Mouse (Mus musculus): ENCODE measurements around the gene Hlcs.

The Hlcs gene

DNA sequence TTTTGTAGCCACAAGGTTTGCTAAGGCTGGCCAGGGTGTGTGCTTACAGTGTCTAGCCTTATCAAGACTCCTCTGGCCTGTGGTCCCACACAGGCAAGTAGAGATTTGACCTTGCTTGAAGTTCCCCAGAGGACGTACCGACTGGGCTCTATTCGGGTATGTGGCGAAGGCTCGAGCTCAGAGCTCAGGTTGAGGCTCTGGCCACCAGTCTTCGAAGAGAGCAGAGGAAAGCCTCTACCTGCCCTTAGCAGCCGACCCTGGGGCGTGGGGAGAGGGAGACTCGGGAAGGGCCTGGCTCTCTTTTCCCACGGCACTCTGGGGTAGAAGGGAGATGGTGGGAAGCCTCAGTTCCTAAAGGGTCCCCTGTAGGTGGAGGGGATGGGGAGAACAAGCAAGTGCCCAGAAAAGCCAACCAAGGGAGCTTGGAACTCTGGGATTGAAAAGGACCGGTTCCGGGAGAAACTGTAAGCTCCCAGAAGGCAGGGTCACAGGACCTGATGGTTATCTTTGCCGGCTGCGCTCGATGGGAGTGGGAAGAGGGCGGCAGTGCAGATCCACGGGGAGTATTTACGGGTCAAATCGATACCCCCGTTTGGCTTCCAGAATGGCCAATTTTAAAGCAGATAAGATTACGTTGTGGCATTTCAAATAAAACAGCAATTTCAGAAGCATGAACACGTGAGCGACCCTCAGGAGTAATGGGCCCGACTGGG, 220.1 kb downstream of the Hlcs start:
- no peak for DNase-seq

DNA sequence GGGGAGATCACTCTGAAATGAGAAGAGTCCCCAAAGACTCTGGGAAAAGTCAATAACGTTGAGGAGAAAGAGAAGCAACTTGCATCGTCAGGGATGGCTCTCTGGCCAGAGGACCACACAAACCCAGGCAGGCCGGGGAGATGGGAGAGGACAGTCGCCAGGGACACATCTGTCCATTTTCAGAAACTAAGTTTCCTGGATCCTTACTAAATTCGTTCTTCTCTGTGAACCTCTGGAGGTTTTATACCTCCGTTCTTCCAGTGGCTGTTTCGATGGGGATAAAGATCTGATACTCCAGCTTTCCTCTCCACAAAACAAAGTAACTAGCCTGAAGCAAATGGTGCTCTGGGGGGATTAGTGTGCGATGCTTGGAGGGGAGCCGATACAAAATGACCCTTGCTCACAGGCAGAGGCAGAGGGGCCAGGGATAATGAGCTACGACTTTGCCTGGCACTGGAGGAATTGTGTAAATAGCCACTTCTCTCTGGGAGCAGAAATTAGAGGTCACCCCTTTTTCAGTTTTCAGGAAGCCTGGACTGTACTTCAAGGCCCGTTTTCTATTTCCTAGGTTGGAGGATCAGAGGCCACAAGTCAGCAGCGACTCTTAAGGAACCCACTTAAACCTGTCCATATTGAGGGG, 220.7 kb downstream of the Hlcs start:
- DNase-seq = no peak

DNA sequence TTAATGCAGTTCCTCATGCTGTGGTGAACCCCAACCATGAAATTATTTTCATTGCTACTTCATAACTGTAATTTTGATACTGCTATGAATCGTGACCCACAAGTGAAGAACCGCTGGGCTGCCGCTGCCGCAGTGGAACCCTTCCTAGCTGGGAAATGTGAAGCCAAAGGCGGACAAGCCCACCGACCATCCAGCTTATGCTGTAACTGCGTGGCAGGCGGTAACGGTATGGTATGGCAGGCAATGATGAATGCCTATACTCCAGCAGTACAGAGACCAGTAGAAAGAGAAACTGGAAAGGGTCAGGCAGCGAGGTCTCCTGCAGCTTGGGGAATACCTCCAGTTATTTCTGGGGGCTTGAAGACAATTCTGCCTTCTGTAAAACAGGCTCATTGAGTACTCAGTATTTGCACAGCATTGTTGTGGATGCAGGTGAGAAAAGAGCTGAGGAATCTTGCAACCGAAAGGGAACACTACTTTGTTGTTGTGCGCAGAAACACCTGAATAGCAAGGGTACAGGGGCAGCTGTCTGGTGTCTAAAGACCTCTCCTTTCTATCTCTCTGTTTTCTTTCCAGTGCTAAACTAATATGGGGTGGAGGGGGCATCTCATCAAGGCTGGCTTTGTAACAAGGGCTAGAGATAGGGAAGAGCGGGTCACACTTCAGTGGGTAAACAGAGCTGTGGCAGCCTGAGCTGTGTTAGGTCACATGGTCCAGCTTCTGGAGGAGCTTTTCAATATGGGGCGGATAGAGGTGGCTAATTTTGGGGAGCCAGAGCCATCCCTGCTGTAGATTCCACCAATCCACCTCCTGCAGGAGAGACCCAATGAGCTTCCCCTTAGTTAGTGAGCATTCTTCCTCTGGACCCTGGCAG, 224.3 kb downstream of the Hlcs start:
- DNase-seq = no peak

DNA sequence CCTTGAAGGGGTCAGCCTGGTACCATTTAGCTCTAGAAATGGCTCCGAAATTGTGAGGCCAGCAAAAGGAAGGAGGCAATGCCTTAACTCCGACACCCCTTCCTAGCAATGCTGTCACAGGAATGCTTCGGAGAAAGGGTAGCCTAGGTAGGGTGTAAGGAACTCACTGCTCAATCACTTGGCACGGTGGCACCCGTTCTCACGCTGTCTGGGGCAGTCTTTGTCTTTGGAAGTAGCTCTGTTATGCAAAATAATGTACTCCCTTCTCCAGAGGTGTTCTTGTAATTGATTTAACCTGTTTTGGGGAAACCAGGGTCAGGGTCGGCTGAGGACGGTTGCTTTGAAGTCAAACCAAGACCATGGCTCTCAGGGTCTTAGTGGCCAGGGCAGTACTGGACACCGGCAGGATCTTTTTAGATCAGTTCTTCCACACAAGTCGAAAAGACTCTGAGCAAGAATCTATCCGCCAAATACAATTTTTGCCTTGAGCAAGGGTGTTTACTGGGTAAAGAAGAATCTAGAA, 225.1 kb downstream of the Hlcs start:
- DNase-seq = no peak

DNA sequence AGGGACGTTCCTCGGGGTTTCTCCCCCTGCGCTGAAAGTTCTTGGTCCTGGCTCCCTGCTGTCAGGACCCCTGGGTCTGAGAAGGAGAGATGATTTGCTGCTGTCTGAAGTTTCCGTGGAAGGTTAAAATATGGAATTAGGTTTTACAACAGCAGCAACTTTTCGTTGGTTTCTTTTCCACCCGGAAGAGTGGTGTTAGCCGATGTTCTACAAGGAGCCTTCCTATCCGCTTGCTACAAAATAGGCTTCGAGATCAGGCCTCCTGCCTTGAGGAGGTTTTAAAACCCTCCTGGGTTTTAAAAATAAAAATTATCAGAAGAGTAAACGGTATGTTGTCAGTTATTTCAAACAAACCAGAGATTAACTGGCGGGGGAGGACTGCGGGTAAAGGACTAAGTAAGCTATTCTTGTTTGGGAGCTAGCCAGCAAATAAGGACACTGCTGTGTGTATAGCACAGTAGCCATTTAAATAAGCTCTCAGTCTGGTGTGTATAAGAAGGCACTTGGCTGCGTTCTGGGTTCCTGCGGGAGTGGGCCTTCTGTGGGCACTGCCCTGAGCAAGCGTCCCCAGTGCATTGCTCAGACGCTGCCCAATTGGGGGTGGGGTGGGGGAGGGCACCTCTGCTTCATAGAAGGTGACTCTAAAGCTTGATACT, 225.7 kb downstream of the Hlcs start:
- no peak for DNase-seq

DNA sequence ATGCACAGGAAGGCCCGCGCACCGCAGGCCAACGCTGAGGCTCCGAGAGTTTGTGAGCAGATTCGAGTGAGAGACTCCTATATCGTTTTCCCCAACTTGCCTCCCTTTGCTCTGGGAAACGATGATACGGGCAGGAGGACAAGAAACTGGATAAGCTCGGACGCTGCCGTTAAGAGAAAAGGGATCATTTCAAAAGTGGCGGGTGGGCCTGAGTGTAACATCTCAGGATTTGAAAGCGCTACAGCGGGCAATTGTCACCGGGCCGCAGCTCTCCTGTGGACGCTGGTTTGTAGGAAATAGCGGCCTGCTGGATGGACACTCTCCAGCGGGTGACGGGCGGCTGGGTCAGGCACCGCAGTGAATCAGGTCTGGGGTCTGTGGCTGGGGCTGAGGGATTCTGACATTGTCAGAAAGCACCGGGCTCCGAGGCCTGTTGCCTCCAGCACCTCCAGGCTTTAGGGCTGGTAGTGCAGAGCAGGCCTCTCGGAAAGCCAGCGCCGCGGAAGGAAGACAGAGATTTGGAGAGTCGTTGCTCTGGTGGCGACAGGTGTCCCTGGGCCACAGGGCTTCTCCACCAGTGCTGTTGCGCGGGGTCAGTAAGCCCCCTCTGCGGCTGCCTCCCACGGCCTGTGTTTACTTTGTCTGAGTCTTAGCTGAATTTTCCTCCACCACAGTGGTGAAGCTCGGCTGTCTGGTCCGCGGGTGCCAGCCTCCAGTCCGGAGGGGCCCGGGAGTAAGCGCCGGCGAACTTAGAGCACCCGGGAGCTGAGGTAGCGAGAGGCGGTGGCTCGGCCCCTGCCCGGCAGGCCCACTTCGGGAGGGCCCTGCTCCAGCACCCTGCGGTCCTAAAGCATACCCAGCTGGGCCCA, 226.4 kb downstream of the Hlcs start:
- DNase-seq = peak; percentile 47 to 59

DNA sequence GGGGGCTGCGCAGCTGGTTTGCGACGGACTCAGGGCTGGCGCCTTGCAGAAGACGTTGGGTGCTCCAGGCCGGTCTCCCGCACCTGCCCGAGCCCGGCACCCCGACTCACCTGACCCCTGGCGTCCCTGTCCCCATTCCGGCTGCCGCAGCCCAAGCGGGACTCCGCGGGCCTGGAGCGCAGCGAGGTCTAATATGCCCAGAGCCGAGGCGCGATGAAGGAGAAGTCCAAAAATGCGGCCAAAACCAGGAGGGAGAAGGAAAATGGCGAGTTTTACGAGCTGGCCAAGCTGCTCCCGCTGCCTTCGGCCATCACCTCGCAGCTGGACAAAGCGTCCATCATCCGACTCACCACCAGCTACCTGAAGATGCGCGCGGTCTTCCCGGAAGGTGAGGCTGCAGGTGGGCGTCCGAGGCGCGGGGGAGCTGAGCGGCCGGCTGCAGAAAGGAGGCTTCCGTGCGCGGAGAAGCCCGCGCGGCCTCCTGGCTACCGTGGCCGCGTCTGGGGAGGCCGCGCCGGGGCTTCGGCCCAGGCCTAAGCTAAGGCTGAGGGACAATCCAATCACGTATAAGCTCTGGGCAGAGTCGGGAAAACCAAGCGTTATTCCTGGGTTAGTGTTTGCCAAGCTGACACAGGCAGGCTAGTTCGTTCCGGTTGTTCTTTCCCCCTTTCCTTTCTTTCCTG, 227.6 kb downstream of the Hlcs start:
- no peak for DNase-seq

DNA sequence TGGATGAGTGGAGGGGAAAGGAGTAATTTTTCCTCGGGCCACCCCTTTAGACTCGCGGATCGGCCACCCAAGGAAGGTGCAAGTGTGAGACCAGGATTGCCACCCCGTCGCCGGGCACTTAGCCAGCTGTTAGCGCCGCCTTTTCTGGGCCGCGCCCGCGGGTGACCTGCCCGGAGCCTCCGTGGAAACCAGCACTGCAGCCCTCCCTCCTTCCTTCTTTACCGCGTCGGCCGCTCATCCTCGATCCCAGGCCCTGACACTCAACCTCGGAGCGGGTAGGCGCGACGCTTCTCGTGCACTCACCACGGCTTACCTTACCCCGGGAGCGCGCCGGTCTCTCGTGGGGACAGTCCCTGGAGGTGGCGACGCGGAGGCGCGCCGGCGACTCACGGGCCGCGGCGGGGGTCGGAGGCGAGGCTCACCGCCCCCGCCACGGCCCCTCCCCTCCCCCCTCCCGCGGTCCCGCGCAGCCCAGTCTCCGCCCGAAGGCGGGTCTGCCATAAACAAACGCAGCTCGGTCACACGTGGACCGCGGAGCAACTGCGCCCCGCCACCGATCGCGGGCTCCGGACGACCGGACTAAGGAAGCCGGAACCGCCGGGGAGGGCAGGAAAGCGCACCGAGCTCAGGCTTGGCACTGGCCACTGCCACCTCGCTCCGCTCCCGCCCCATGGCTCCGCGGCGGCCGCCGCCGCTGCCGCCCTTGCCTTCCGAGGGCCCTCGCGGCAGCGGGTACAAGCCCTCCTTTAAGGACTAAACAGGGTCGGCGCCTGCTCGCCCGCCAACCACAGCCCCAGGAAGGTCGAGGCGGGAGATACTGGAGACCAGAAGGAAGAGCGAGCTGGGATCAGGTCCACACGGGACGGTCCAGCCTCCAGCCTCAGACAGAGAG, 228.4 kb downstream of the Hlcs start, which contains the start of gene Sim2:
Sim2 (plus strand) TSS at position 221 of the 892 bp plus-strand sequence.
- DNase-seq = peak; percentile 59 to 71

DNA sequence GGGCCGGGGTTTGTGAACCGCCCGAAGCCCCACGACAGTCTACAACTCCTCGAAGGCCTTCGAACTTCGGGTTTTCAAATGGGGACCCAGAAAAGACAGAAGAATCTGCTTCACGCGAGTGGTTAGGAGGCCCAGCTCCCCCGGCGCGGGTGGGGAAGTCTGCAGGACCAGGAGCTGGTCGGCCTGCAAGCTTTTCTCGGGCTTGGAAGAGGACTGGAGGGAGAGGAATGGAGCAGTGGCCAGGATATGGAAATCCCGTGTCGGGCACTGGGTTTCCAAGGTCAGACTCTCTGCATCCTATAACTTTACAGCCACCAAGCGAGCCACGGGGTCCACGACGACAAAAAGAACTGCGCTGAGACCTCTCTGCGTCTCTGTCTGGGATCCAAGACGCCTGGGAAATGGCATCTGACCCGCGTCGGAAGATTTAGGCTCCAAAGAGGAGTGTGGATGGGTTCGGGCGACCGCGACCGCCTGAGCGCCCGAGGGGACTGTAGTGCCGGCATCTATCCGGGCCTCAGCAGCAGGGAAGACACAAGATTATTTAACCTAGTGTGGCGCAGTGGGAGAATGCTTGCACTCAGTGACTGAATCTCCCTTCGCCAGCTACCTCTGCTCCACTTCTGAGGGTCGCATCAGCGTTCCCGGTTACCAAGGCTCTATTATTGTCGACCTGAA, 229.4 kb downstream of the Hlcs start:
- DNase-seq = peak; percentile 33 to 48

DNA sequence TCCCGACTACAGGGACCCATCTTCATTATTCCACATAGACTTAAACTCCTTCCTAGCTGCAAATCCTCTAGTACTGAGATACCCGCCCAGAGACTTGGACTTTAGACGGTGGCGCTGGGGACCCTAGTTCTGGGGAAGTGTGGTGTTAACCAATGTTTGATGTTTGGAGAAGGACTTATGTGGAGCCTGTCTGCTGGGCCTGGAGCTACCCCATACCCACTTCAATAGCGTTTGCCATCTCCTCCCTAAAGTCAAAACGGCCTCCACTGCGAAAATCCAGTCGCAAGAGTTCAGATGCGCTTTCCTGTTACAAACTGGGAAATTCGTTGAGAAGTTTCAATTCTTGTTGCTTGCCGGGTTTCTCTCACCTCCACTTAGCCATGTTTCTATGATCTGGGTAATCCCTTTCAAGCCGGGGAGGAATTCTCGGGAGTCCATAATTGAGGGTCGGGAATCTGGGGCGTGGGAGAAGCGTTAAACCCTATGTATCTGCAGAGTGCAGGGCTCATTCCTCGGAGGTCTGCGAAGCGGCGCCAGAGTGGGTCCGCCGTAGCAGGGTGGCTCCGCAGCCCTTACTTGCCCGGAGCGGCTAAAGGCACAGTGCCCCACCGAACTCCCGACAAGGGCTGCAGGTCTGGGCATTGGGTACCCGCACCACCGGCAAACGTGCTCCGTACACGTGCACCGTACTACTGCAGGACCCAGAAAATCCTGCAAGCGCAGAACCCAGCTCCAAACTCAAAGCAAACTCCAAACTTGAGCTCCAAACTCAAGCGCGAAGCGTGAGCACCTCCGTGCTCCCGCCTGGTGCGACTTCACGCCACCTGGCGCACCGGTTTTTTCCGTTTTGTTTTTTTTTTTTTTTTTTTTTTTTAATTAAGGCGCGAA, 230.2 kb downstream of the Hlcs start:
- peak; percentile 38 to 56 for DNase-seq

DNA sequence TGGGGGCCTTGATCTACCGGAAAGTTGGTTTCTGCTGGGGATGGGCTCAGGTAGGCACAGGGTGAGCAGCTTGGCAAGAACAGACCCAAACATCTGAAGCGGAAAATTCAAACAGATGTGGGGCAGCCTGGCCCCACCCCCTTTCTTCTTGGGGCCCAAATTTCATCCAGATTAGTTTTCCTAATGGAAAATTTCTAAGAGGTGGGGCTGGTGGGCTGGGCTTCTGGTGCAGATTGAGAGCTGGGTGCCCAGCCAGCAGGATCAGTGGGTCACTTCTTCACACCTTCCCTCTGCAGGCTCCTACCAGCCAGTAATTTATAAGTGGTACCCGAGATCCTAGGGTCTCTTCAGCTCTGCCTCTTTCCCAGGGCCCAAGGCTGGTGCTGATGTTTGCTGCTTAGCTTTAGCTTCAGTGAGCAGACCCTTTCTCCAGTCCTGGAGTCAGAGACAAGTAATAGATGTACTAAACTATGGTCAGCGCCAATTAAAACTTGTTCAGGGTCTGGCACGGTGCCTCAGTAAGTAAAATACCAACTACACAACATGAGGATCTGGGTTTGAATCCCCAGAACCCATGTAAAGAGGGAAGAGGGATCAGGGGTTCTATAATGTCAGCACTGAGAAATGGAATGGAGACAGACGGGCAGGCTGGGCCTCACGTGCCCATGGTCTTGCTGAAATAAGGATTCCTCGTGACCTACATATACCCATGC, 231.2 kb downstream of the Hlcs start:
- no peak for DNase-seq

DNA sequence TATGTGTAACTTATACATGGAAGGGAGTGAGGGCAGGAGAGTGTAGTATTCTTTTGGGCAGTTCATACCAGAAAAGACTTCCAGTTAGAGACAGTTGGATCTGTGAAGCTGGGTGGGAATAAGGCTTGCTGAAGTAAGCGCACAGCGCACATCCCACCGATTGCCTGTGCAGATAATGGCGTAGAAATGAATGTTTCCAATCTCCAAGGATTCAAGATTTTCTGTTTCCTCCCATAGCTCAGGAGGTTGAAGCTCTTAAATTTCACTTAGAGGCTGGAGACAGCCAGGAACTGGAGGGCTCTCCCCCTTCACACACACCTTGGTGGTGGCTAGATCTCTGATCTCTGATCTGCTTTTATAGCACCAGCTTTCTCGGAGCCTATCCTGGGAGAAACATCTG, 231.8 kb downstream of the Hlcs start:
- no peak for DNase-seq

DNA sequence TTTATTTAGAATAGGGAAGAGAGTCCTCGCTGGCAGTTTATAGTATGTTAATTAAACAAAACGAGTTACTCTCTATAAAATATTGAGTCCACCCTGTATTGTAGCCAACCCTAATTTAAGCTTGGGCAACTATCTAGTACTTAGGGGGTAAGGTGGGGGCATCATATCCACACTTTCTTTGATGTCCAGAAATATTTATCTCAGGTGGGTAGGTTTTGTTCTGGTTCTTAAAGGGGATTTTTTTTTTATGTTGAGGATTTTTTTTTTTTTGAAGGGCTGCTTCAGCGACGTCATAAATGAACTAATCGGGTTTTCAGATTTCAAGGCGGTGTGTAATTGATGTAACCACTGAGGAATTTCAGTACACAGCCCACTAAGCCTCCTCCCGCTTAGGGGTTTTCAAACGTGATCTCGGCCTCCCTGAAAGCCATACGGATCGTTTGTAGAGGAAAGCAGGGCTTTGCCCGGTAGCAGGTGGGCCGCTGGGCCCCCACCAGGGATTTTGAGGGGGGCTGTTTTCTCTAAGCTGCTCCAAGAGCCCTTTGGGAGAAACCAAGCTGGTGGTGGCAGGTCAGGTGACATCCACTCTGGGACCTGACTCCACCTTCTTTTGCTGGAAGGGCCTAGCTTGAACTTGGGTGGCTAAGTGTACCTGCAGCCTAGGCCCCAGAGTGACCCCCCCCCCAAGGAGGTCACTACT, 233.4 kb downstream of the Hlcs start:
- DNase-seq = peak in 1 of 2 experiments; percentile 29

DNA sequence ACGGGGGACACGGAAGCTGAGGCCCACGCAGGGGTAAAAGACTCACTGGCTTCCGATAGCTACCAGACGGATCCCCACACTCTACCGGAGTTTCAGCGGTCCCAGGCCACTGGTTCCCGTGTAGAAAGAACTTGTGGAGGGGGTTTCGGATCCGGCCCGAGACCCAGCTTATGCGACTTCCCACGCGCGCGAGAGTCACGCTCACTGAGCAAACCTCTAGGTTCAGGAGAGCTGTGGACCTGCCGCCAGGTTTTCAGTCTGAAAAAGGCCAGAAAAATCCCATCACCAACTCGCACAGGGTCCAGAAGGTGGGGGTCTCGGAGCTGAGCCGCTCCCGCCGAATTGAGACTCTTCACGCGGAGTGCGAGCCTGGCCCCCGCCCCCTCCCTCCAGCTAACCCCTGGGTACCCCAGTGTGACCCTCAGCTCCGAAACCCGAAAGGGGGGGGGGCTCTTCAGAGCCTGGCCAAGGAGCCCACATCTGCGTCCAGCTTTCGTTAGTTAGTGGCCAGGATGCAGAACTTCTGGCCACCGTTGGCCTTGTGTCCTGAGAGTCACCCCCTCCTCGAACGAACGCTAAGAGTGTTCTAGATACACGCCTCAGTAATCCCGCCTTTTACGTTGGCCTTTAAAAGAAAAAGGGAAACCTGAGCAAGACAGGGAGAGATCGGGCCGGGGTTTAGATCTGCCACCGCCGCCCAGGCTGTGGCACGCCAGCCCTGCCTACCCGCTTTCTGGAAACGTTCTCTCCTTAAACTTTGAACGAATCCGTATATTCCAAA, 234.1 kb downstream of the Hlcs start:
- peak; percentile 35 to 52 for DNase-seq

Measured in kidney, postnatal 4 days (tissue).